Mouse (Mus musculus) Patski (cell line): ENCODE results near the gene Ank. TPM values are rescaled to one million over a fixed set of nuclear protein-coding genes. Genes with fewer than 3 reads are reported as not detected.
"Not testable (repeated sequence)": the region's sequence is repeated elsewhere in the genome, so short reads cannot be mapped to it uniquely, and the experiment has no call there.

ENCODE experiments used
- ATAC-seq: fragments of 100-300 bp; one replicate; pipeline ENCODE4 v1.8.0; 2021
- CTCF ChIA-PET: fragments of 350-600 bp; sonication (Branson Sonifier 250); formaldehyde crosslinking; loops from one replicate; lab custom pipeline; 2022; ENCODE audit warnings: inconsistent platforms; lab: Charles Lee
- POLR2A ChIA-PET: fragments of 350-600 bp; sonication (Branson Sonifier 250); formaldehyde crosslinking; loops from one replicate; lab custom pipeline; 2022; ENCODE audit warnings: antibody characterized with exemption, inconsistent platforms; lab: Charles Lee
- DNase-seq: peaks from one replicate; pipeline ENCODE4 v3.0.0-alpha.2; 2011; ENCODE audit warnings: low read depth, low spot score
- H3K27me3 ChIP-seq: fragments of 371-371 bp; one replicate; pipeline ENCODE4 v1.5.1; 2021
- CTCF ChIP-seq: fragments of 100-300 bp; IDR thresholded peaks from one replicate; pipeline ENCODE4 v1.5.1; 2021
- in situ Hi-C: fragments of 300-500 bp; cut with MboI; formaldehyde crosslinking; loops from 3 replicates; pipeline ENCODE4 v1.11.1; 2018; ENCODE audit warnings: low pct_unique_long_range_greater_than_20kb, mixed read lengths
- polyA plus RNA-seq: library from polyadenylated mRNA; unstranded; gene quantifications from one replicate; pipeline ENCODE4 v1.2.3, GENCODE M21; 2021

Ank gene
- polyA plus RNA-seq, 1 experiment from 2014 or later: 85.8 TPM

DNA sequence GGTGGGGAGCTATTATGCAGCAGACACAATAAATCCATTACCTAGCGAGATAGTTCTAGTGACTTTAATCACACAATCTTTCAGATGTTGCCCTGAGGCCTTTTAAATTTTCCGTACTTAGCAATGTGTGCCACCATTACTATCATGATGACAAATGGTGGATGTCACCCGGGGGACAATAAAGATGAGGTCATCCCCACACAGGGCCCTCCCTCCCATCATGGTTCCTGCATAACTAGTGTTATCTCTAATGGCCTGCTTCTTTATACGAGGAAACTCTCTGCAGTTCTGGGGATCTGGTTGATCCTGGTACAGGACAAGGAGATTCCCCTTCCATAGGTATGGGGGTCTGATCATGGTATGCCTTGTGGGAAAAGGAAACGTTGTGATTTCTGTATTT lies 24.5 kb upstream of the Ank start:
- DNase-seq (no peak), ATAC-seq (no peak)
- ChIA-PET CTCF (no interaction called here), POLR2A (no interaction called here)
- in situ Hi-C loops: no loop called here
- H3K27me3 ChIP-seq: no peaks in the 10 kb centered on the region
- no peak for TF ChIP-seq CTCF

- ChIA-PET CTCF (no interaction called here), POLR2A (no interaction called here)
- ATAC-seq (no peak), DNase-seq (no peak)
- no peak for TF ChIP-seq CTCF
- in situ Hi-C loops: no loop called here
- H3K27me3 ChIP-seq: no peaks in the 10 kb centered on the region
These were observed 21.6 kb upstream of the Ank start for GRCm38 (mm10) chr15:27444772-27445347.

DNA sequence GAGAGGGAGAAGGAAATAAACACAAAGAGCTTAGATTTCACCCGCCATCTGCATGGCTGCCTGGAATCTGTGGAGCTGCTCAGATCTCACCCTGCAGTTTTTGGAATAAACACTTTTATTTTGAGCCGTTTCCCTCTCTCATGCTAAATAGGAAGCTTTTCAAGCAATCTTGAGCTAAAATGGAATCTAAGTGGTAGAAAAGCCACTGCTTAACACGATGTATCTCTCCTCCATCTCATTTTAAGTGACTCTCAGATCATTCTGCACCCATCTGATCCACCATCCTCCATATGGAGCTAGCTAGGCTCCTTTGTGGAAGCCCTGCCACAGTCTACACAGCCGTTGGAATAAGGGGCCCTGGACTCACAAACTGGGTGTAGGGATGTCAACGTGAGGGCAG lies 15.8 kb upstream of the Ank start:
- POLR2A ChIA-PET: no interaction called here
- CTCF ChIA-PET: interaction anchor here (1.3 kb wide), 1 partner anchor 14 kb away, joined by 3 read pairs; no protein-coding TSS in a partner anchor
- no peaks in the 10 kb centered on the region for H3K27me3 ChIP-seq
- no peak for DNase-seq
- in situ Hi-C loops: no loop called here
- no peak for TF ChIP-seq CTCF
- ATAC-seq: no peak

DNA sequence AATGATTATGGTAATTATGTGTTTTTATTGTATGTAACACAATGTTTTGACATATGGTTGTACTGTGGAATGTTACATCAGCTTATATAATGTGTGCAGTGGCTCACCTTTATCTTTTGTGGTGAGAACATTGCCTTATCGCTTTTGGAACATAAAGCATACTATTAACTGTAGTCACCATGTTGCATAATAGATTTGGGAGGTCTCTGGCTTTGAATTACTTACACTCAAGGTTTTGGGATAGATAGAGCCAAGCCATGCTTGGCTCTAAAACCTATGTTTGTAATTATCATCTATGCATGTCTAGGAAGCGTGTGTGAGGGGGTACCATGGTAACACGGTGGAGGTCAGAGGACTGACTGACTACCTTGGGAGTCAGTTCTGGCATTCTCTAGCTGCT lies 14.7 kb upstream of the Ank start:
- ChIA-PET CTCF (no interaction called here), POLR2A (no interaction called here)
- no peak for TF ChIP-seq CTCF
- in situ Hi-C loops: no loop called here
- no peaks in the 10 kb centered on the region for H3K27me3 ChIP-seq
- DNase-seq: no peak
- no peak for ATAC-seq

DNA sequence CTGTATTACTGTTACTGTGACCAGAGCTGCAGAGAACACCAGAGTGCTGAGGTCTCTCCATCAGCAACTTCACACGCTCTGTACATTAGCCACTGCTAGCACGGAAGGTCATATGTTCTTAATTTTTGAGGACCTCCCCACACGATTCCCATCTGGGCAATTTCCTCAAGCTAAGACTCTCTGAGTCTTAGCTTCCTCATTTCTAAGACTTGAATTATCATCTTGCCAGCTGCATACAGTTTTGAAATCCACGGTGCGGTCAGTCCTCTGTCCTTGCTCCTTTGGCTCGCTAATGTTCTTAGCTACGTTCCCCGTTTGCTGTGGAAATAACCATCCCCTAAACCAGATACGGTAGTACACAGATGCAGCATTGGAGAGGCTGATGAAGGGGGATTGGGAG lies 14.0 kb upstream of the Ank start:
- DNase-seq (no peak), ATAC-seq (no peak)
- in situ Hi-C loops: no loop called here
- H3K27me3 ChIP-seq: no peaks in the 10 kb centered on the region
- no peak for TF ChIP-seq CTCF
- ChIA-PET CTCF (no interaction called here), POLR2A (no interaction called here)

- ATAC-seq (no peak), DNase-seq (no peak)
- CTCF ChIA-PET: interaction anchor here (1.3 to 1.6 kb wide), 2 partner anchors 8 to 168 kb away, joined by 3 to 5 read pairs; no protein-coding TSS in a partner anchor
- H3K27me3 ChIP-seq: no peaks in the 10 kb centered on the region
- TF ChIP-seq CTCF: no peak
- in situ Hi-C loops: no loop called here
- POLR2A ChIA-PET: no interaction called here
These were observed 9.5 kb upstream of the Ank start for GRCm38 (mm10) chr15:27457001-27457400.

GRCm38 (mm10) chr15:27459781-27460180 lies 6.7 kb upstream of the Ank start:
- ATAC-seq, CTCF ChIA-PET, H3K27me3 ChIP-seq, DNase-seq: not testable (repeated sequence)
- in situ Hi-C loops: loop anchor here (5.0 kb wide), 2 partner anchors 42 to 127 kb away; no protein-coding TSS in a partner anchor
- POLR2A ChIA-PET: interaction anchor here (0.7 kb wide), 1 partner anchor 41 kb away, joined by 3 read pairs; no protein-coding TSS in a partner anchor

- in situ Hi-C loops: loop anchor here (5.0 kb wide), 2 partner anchors 44 to 129 kb away; no protein-coding TSS in a partner anchor
- DNase-seq: no peak
- ChIA-PET POLR2A (no interaction called here), CTCF (no interaction called here)
- no peaks in the 10 kb centered on the region for H3K27me3 ChIP-seq
- no peak for TF ChIP-seq CTCF
- no peak for ATAC-seq
These were observed 4.9 kb upstream of the Ank start for GRCm38 (mm10) chr15:27461336-27462245.

DNA sequence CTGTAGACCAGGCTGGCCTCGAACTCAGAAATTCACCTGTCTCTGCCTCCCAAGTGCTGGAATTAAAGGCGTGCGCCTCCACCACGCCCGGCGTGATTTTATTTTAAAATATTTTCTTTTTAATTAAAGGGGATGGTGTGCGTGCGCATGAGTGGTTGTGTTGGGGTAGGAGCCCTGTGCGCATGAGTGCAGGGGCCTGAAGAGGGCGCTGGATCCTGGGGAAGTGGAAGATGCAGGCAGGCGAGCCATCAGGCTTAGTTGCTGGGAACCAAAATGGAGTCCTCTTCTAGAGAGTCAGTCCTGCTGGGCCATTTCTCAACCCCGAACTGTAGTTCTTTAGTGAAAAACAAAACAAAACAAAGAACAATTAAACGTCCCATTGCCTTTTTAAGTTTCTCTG lies 2.6 kb upstream of the Ank start:
- DNase-seq: no peak
- in situ Hi-C loops: loop anchor here (5.0 kb wide), 2 partner anchors 47 to 132 kb away; no protein-coding TSS in a partner anchor
- CTCF ChIA-PET: interaction anchor here (0.9 to 3.4 kb wide), 2 partner anchors 138 to 150 kb away, joined by 3 to 40 read pairs; no protein-coding TSS in a partner anchor
- TF ChIP-seq CTCF: no peak
- no peaks in the 10 kb centered on the region for H3K27me3 ChIP-seq
- no peak for ATAC-seq
- POLR2A ChIA-PET: interaction anchor here (0.9 kb wide), 1 partner anchor 143 kb away, joined by 4 read pairs; no protein-coding TSS in a partner anchor

- CTCF ChIA-PET: interaction anchor here (0.6 to 3.4 kb wide), 28 partner anchors 9 to 148 kb away, joined by 3 to 40 read pairs (median 3); no protein-coding TSS in a partner anchor
- POLR2A ChIA-PET: interaction anchor here (0.6 to 1.5 kb wide), 5 partner anchors 47 to 140 kb away, joined by 3 to 6 read pairs (median 4); no protein-coding TSS in a partner anchor
- no peaks in the 10 kb centered on the region for H3K27me3 ChIP-seq
- TF ChIP-seq CTCF: peak; percentile 56
- DNase-seq (no peak), ATAC-seq (no peak)
- in situ Hi-C loops: no loop called here
These were observed 979 bp upstream of the Ank start for GRCm38 (mm10) chr15:27465391-27466005.
